Mouse (Mus musculus) liver, postnatal 0 days (tissue): ENCODE measurements around the gene Flt1.

ENCODE experiments used
- CTCF ChIP-seq: sonication (generic); IDR thresholded peaks from 2 replicates; pipeline ENCODE4 v1.5.1; 2016; ENCODE audit warnings: antibody characterized with exemption, low read depth
- EP300 ChIP-seq: IDR thresholded peaks from 2 replicates; pipeline ENCODE4 v1.6.1; 2016; ENCODE audit warnings: antibody characterized with exemption, low read depth, mild to moderate bottlenecking

GRCm38 (mm10) chr5:147563511-147564139 is 162.2 kb downstream of the Flt1 start:
- TF ChIP-seq CTCF (no peak), EP300 (no peak)
